Mouse (Mus musculus) MN1 (cell line): ENCODE data around the gene Pvr.
A peak's percentile ranks its signal among the peaks of the same experiment; 100 is the strongest.
"Not testable (repeated sequence)": the region's sequence is repeated elsewhere in the genome, so short reads cannot be mapped to it uniquely, and the experiment has no call there.

Source experiments
- DNase-seq: peaks from one replicate; pipeline ENCODE4 v3.0.0-alpha.2; 2016; ENCODE audit warnings: low spot score

Gene Pvr

GRCm38 (mm10) chr7:19932877-19933809, 12.2 kb upstream of the Pvr start:
- DNase-seq: peak; percentile 78

DNA sequence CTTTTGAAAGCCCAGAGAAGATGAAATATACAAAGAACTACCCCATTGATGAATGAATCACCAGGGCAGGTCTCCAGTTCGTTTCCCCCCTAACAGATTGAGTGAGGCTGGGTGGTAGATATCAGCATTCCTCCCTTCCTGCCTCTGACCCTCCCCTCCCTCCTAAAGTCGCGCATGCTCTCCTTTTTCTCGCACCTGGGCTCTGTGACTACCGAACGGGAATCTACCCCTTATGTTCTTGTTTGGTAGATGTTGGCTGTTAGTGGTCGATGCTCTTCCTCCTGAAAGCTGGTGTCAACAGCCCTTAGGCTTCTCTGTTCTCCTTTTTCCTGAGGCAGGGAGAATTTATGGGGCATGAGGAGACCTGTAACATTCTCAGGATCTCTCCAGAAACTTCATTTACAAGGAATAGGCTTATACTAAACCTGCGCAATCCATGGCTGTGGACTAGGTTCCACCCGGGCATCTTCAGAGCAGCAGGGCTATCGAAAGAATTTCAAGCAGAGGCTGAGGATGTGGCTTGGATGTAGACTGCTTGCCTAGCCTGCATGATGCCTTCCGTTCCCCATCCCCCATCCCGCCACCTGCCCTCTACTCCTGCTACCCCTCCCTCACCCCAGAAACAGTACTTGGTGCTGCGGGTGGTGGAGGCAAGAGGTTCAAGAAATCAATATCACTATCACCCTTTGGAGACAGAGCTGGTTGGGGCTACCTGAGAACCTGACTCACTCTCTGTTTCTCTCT, 11.3 kb upstream of the Pvr start:
- no peak for DNase-seq

- not testable (repeated sequence) for DNase-seq
These were observed 9.5 kb upstream of the Pvr start for GRCm38 (mm10) chr7:19930481-19930880.

- no peak for DNase-seq
These were observed 7.5 kb upstream of the Pvr start for GRCm38 (mm10) chr7:19928486-19928885.

- DNase-seq: no peak
These were observed 6.0 kb upstream of the Pvr start for GRCm38 (mm10) chr7:19926849-19927480.

DNA sequence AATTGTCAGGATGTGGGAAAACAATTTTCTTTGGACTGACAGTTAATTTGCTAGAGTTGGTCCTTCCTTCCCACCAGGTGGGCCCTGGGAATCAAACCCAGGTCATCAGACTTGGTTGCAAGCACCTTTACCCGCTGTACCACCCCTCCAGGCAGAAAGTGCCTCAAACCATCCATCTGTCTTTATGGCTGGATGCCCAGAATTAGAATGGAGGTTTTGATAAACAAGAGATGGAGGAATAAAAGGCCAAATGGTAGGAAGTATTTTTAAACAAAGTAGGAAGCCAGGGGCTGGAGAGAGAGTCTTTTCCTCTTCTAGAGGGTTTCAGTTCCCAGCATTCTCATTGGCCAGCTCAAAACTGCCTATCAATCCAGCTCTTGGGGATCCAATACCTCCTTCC, 4.4 kb upstream of the Pvr start:
- no peak for DNase-seq

GRCm38 (mm10) chr7:19923797-19924196, 2.8 kb upstream of the Pvr start:
- DNase-seq: no peak

DNA sequence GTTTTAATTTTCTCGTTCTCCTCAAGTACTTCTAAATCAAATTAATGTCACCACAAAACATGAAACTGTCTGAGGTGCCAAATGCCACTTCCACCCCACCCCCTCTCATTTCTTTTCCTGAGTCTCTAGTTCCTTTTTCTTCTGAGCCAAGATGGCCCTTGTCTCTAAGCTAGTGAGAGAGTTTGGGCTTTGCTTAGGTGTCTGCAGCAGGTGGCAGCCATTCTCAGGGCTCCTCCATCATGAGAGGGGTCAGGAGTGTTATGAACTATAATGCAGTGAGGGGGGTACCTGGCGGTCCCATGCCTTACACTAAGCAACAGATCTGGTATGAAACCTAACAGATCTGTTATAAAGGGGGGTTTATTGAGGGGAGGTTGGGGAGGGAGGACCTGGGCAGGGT, 2.4 kb upstream of the Pvr start:
- no peak for DNase-seq

DNA sequence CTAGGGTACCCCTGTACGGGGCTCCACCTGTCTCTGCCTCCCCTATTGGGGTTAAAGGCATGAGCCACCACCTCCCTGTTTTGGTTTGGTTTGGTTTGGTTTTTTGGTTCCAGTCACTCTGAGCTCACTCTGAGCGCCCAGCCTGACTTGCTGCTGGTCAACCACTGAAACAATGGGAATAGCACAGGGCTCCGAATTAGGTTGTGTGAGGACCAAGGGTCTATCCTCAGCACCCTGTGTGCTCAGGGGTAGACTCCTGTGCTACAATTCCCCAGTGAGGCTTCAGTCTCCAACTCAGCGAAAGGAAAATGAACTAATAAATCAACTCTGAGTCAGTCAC, 824 bp downstream of the Pvr start:
- DNase-seq: no peak

- DNase-seq: no peak
These were observed 6.4 kb downstream of the Pvr start for GRCm38 (mm10) chr7:19914558-19914957.

DNA sequence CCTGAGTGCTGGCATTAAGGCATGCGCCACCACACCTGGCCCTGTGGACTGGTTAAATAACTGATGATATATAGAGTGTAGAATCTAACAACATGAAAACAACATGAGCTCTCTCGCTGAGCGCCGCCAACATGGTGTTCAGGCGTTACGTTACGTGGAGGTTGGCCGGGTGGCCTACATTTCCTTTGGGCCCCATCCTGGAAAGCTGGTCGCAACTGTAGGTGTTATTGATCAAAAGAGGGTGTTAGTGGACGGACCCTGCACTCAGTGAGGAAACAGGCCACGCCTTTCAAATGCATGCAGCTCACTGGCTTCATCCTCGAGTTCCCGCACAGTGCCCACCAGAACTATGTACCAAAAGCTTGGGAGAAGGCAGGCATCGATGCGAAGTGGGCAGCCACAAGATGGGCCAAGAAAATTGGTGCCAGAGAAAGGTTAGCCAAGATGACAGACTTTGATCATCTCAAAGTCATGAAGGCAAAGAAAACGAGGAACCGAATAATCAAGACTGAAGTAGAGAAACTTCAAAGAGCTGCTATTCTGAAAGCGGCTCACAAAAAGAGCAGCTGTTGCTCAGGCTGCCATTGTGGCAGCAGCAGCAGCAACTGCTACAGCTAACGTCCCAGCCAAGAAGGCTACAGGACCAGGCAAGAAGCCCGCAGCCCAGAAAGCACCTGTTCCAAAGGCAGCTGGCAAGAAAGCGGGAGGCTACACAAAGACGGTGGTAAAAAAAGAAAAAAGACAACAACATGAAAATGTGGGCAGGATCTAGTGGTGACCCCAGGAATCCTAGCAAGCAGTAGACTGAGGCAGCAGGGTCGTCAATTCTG, 9.1 kb downstream of the Pvr start:
- no peak for DNase-seq

- no peak for DNase-seq
These were observed 9.7 kb downstream of the Pvr start for GRCm38 (mm10) chr7:19911292-19911658.

- peak; percentile 49 for DNase-seq
These were observed 10.3 kb downstream of the Pvr start for GRCm38 (mm10) chr7:19910421-19911291.

GRCm38 (mm10) chr7:19889881-19890280, 31.1 kb downstream of the Pvr start:
- DNase-seq: peak; percentile 8

- no peak for DNase-seq
These were observed 33.1 kb downstream of the Pvr start, which contains the start of gene Ceacam19 for GRCm38 (mm10) chr7:19887849-19888248. Gene Ceacam19 (minus strand): TSS chr7:19887965.

DNA sequence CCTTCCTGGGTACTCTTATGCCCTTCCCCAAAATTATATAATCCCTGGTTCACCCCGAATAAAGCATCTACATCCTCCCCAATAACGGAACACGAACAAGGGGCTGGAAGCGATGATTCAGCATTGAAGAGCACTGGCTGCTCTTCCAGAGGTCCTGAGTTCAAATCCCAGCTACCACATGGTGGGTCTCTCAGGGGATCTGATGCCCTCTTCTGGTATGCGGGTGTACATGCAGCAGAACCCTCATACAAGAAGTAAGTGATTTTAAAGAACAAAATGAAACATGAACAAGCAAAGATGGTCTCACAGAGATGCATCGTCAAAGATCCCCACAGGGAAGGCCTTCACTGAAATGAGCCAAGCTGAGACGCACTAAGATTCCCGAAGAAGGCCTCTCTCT, 40.2 kb downstream of the Pvr start:
- DNase-seq: no peak

DNA sequence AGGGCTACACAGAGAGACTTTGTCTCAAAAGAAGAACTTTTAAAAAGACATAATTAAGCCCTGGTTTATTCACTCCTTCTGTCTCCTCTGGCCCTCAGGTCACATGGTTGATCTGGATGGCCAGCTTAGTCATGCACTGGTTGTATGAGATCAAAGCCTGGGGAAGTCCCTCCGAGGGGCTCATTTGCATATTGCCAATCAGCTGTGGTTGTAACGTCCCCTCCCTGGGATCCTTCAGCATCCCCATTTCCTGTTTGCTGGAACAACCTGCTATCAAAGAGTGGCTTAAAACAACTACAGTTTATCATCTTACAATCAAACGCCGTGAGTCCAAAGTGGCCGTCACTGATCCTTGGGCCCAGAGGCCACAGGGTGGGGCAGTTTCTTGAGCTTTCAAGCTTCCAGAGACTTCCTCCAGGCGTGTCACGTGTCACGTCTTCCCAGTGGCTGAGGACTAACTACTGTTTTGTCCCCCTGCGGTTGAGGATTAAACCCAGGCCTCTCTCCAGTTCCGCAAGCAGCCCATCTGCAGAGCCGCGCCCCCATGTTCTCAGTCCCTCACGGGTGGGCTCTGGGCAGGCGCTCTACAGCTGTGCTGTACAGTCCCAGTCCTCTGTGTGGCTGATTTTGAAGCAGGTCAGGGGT, 44.1 kb downstream of the Pvr start:
- DNase-seq: peak; percentile 54

DNA sequence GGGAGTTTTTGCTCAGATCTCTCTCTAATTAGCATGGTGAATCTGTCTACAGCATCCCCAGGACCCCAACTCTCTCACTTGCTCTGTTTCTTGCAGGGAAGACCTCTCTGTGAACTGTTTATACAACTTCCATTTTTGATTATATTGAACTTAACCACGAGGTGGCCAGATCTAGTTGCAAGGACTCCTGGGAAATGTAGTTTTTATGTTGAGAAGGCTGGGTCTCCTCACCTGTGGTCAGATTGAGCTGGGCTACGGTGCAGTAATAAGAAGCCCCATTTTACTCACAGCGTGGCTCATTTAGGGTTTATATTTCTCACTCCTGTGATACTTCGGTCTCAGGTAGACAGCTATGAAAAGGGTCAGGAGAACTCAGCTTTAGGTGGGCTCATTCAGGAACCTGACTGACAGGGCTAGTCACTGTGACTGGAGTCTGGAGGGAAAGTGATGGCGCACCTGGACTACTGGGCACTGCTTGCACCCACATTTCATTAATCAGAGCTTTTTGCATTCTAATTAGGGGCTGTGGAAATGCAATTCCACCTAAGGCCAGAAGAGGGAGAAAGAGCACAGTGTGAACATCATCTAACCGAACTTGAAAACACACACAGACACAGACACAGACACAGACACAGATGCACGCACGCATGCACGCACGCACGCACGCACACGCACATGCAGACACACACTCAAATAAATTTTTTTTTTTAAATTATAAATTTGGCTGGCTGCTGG, 44.8 kb downstream of the Pvr start:
- peak; percentile 26 for DNase-seq

GRCm38 (mm10) chr7:19871943-19872601, 48.9 kb downstream of the Pvr start:
- DNase-seq: no peak
